Mouse (Mus musculus) heart, embryonic 10.5 days (tissue): ENCODE data around the gene Acoxl. TPM values are rescaled to one million over a fixed set of nuclear protein-coding genes. Genes with fewer than 3 reads are reported as not detected.
A peak's percentile ranks its signal among the peaks of the same experiment; 100 is the strongest.

Experiments
- DNase-seq: peaks from one replicate; pipeline ENCODE4 v3.0.0-alpha.2; 2017; ENCODE audit warnings: low spot score
- H3K27ac ChIP-seq: fragments of 300-500 bp; sonication (generic); 2 replicates; pipeline ENCODE4 v1.5.1; 2016; ENCODE audit warnings: mild to moderate bottlenecking
- H3K27me3 ChIP-seq: fragments of 300-500 bp; sonication (generic); 2 replicates; pipeline ENCODE4 v1.6.1; 2016; ENCODE audit warnings: mild to moderate bottlenecking; ENCODE audit not compliant: poor library complexity, insufficient read depth, severe bottlenecking
- H3K36me3 ChIP-seq: fragments of 300-500 bp; sonication (generic); 2 replicates; pipeline ENCODE4 v1.6.1; 2016; ENCODE audit warnings: mild to moderate bottlenecking, moderate library complexity
- H3K4me1 ChIP-seq: fragments of 300-500 bp; sonication (generic); 2 replicates; pipeline ENCODE4 v1.6.1; 2016; ENCODE audit warnings: mild to moderate bottlenecking
- H3K4me3 ChIP-seq: fragments of 300-500 bp; sonication (generic); 2 replicates; pipeline ENCODE4 v1.5.1; 2016; ENCODE audit warnings: mild to moderate bottlenecking, moderate library complexity
- H3K9me3 ChIP-seq: fragments of 300-500 bp; sonication (generic); 2 replicates; pipeline ENCODE4 v1.6.1; 2016; ENCODE audit warnings: mild to moderate bottlenecking, moderate library complexity
- WGBS: fragments of 180-500 bp; shearing (Covaris S2); methylation state at CpG from one replicate; pipeline ENCODE4 v1.1.7; 2016; 5-methylcytosine and 5-hydroxymethylcytosine counted together
- polyA plus RNA-seq: library from polyadenylated mRNA; unstranded; fragments of >200 nt; fragmentation: Nextera tagmentation; extraction: Ambion mirVana; gene quantifications from 2 replicates; pipeline ENCODE4 v1.2.1, GENCODE M21; 2016

Acoxl gene
- 0.39 and 0.51 TPM in 2 replicates for polyA plus RNA-seq

GRCm38 (mm10) chr2:127838576-127838975, at the start of gene Acoxl:
Gene Acoxl, plus strand, starts transcription at chr2:127838876.
- Histone ChIP-seq H3K27ac (no peak within 1 kb of the TSS), H3K27me3 (peaks cover 58% of the 10 kb centered on the region), H3K4me1 (no peaks in the 10 kb centered on the region), H3K4me3 (0 out of 2 replicates have a peak within 1 kb of the TSS, but pooled peaks have one; percentile 8), H3K36me3 (no peaks in the 10 kb centered on the region), H3K9me3 (no peaks in the 10 kb centered on the region)
- DNase-seq = no peak
- WGBS = 67% methylated on average over 7 of the region's 7 CpGs

- Histone ChIP-seq H3K36me3 (no peaks in the 10 kb centered on the region), H3K4me3 (peak overlapping the region; percentile 79), H3K27me3 (no peaks in the 10 kb centered on the region), H3K9me3 (no peaks in the 10 kb centered on the region), H3K4me1 (peaks cover 25% of the 10 kb centered on the region; the same call in 1 of the 2 replicates), H3K27ac (peak overlapping the region; percentile 89)
- peak; percentile 76 for DNase-seq
- 6% methylated on average over 11 of the region's 11 CpGs for WGBS
Observed at GRCm38 (mm10) chr2:127789138-127789537, 49.5 kb upstream of the Acoxl start.

DNA sequence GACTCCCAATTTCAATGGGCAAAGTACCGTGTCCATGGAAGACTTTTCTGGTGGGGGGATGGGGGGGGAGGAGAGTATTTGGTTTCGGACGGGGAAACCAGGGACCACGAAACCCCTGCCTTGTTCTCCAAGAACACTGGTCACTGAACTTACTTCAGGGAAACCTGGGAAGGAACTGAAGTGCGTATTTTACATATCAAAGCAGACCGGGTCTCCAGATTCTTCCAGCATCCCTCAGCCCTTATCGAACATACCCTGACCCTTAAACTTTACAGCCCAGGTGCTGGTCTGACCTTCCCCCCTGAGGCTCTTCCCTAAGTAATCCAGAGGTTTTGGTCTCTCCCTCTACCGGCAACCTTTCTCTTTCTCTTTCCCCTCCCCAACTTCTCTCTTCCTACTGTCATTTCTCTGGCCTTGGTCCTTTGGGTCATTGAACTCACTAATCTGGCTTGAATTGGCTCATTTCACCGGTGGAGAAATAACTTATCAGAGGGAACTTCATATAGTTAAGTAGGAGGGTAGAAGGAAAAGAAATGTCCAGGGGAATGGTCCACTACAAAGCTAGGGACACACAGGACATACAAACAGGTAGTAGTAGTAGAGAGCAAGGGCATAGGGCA, 48.9 kb upstream of the Acoxl start:
- peak overlapping the region; percentile 79 for H3K4me3 ChIP-seq
- H3K27ac ChIP-seq = no peak overlapping the region; the same call in 1 of the 2 replicates
- H3K36me3 ChIP-seq = no peaks in the 10 kb centered on the region
- WGBS = 24% methylated on average over 9 of the region's 9 CpGs
- H3K4me1 ChIP-seq = peaks cover 25% of the 10 kb centered on the region; the same call in 1 of the 2 replicates
- no peaks in the 10 kb centered on the region for H3K9me3 ChIP-seq
- H3K27me3 ChIP-seq = no peaks in the 10 kb centered on the region
- DNase-seq = no peak

GRCm38 (mm10) chr2:127791919-127792603, 46.6 kb upstream of the Acoxl start, which contains the start of gene Mtln:
Gene Mtln, minus strand, starts transcription at chr2:127792488.
- WGBS = 2% methylated on average over 37 of the region's 37 CpGs
- H3K4me3 ChIP-seq = peak within 1 kb of the TSS; percentile 79
- no peaks in the 10 kb centered on the region for H3K27me3 ChIP-seq
- H3K27ac ChIP-seq = peak within 1 kb of the TSS; percentile 94
- H3K36me3 ChIP-seq = no peaks in the 10 kb centered on the region
- peak; percentile 96 for DNase-seq
- peaks cover 25% of the 10 kb centered on the region; the same call in 1 of the 2 replicates for H3K4me1 ChIP-seq
- H3K9me3 ChIP-seq = no peaks in the 10 kb centered on the region

GRCm38 (mm10) chr2:127831401-127832102, 7.1 kb upstream of the Acoxl start, which contains the start of gene Bub1:
Gene Bub1, minus strand, starts transcription at chr2:127831865.
- peak; percentile 97 for DNase-seq
- under 1% methylated on average over 56 of the region's 56 CpGs for WGBS
- H3K27ac ChIP-seq = peak within 1 kb of the TSS; percentile 84
- H3K4me3 ChIP-seq = peak within 1 kb of the TSS; percentile 77
- H3K9me3 ChIP-seq = no peaks in the 10 kb centered on the region
- peaks cover 7% of the 10 kb centered on the region for H3K36me3 ChIP-seq
- H3K4me1 ChIP-seq = peaks cover 8% of the 10 kb centered on the region; the same call in 1 of the 2 replicates
- H3K27me3 ChIP-seq = no peaks in the 10 kb centered on the region; the same call in 1 of the 2 replicates

DNA sequence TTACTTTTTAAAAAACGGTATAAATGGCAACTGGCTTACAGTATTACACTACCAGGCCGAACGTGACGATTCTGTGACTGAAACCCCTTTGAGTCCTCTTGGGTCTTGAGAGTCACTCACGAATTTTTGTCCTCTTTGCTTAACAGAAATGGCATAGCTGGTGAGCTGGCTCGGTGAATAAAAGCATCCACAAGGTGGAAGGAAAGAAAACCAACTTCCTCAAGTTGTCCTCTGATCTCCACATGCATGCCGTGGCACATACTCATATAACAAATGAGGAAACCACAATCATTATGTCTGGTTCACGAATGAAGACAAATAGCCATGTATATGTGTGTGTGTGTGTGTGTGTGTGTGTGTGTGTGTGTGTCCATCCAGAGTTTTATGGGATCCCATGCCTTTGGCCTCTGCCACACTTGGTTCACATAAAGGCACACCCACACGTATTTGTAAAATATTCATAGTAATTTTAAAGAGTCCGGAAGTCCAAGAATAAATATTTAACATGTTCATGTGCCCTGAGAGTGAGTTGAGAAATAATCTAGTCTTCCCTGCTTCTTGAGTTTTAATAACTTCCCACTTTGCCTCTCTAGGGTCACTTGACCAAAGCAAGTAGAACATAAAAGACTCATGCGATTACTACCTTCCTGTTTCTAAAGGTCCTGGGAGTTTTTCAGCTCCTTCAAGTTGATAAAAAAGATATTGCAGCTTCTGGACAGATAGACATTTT, 6.4 kb upstream of the Acoxl start:
- peak overlapping the region; percentile 77 for H3K4me3 ChIP-seq
- WGBS = 47% methylated on average over 11 of the region's 11 CpGs
- H3K4me1 ChIP-seq = peaks cover 8% of the 10 kb centered on the region; the same call in 1 of the 2 replicates
- peaks cover 2% of the 10 kb centered on the region for H3K36me3 ChIP-seq
- peaks cover 6% of the 10 kb centered on the region for H3K27me3 ChIP-seq
- no peak for DNase-seq
- H3K27ac ChIP-seq = peak overlapping the region; percentile 84; the same call in 1 of the 2 replicates
- H3K9me3 ChIP-seq = no peaks in the 10 kb centered on the region

- Histone ChIP-seq H3K4me3 (no peak overlapping the region), H3K9me3 (no peaks in the 10 kb centered on the region), H3K27ac (no peak overlapping the region), H3K27me3 (peaks cover 12% of the 10 kb centered on the region), H3K36me3 (no peaks in the 10 kb centered on the region), H3K4me1 (peaks cover 8% of the 10 kb centered on the region; the same call in 1 of the 2 replicates)
- WGBS = 20% methylated on average over 2 of the region's 2 CpGs
- DNase-seq = no peak
Observed at GRCm38 (mm10) chr2:127832833-127833190, 5.9 kb upstream of the Acoxl start.

DNA sequence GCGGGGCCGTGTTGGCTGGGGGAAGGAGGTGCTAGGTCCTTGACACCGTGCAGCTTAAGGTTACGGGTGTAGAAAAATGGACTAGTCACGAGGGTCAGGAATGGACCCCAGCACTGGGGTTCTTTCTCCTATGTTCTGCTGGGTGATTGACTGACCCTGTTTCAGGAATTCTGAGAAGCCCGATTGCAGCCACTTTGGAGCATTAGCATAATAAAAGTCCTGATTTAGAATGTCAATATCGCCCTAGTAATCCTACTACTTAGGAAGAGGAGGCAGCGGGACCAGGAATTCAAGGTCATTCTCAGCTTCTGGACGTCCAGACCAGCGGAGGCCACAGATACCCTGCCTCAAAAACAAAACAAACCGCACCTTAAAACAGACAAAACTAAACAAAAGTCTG, 749 bp downstream of the Acoxl start:
- WGBS = 15% methylated on average over 11 of the region's 11 CpGs
- H3K9me3 ChIP-seq = no peaks in the 10 kb centered on the region
- H3K4me1 ChIP-seq = no peaks in the 10 kb centered on the region
- H3K27me3 ChIP-seq = peaks cover 58% of the 10 kb centered on the region
- no peak for DNase-seq
- H3K36me3 ChIP-seq = no peaks in the 10 kb centered on the region
- H3K4me3 ChIP-seq = 0 out of 2 replicates have a peak overlapping the region, but pooled peaks have one; percentile 8
- H3K27ac ChIP-seq = no peak overlapping the region

- WGBS = 77% methylated on average over 1 of the region's 1 CpGs
- Histone ChIP-seq H3K9me3 (no peaks in the 10 kb centered on the region), H3K4me3 (no peak overlapping the region), H3K27ac (no peak overlapping the region), H3K4me1 (no peaks in the 10 kb centered on the region), H3K27me3 (peaks cover 64% of the 10 kb centered on the region), H3K36me3 (no peaks in the 10 kb centered on the region)
- no peak for DNase-seq
Observed at GRCm38 (mm10) chr2:127841402-127841801, 2.7 kb downstream of the Acoxl start.

DNA sequence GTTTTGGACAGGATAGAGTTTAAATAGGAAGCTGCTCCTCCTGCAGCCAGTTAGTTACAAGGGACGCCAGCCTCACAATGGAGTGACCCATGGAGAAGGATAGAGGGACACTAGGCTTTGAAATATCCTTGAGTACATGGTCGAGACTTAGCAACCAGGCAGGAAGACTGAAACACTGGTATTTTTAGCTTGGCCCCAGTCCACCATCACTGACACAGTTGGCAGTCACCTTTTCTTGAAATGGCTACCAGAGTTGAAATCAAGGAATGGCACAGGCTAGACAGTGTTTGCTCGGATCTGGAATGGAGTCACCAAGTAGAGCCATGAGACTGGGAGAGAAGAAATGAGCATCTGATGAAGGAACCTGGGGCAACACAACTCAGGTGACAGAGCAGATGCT, 3.7 kb downstream of the Acoxl start:
- no peak overlapping the region for H3K27ac ChIP-seq
- no peak for DNase-seq
- no peaks in the 10 kb centered on the region for H3K36me3 ChIP-seq
- no peaks in the 10 kb centered on the region for H3K9me3 ChIP-seq
- peaks cover 56% of the 10 kb centered on the region for H3K27me3 ChIP-seq
- 60% methylated on average over 3 of the region's 3 CpGs for WGBS
- H3K4me3 ChIP-seq = no peak overlapping the region
- no peaks in the 10 kb centered on the region for H3K4me1 ChIP-seq

DNA sequence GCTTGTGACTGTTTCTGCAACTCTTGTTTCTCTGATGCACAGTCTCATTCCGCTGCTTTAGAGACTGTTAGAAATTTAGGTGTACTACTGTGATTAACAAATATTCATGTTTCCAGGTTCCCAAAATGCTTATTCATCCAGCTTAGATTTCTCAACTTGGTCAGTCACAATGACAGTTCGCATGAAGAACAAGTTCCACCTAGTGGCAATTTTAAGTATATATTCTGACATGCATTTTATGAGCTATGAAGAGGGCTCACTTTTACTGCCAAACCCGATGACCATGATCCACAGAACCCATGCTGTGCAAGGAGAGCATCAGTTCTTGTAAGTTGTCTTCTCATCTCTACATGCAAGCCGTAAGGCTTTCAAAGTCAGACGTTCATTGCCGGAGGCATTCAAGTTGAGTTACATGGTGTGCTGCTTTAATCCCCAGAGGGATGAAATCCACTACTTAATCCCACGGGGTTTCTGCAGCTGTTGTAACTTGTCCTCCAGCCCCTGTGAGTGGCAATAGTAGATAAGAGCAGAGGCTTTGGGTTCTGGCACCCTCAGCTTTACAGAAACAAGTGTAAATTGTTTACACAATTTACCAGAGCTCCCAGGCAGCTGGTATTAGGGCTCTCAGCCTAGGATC, 6.8 kb downstream of the Acoxl start:
- no peak for DNase-seq
- 43% methylated on average over 7 of the region's 7 CpGs for WGBS
- H3K4me1 ChIP-seq = no peaks in the 10 kb centered on the region
- H3K9me3 ChIP-seq = no peaks in the 10 kb centered on the region
- H3K36me3 ChIP-seq = no peaks in the 10 kb centered on the region
- no peak overlapping the region for H3K4me3 ChIP-seq
- peaks cover 26% of the 10 kb centered on the region for H3K27me3 ChIP-seq
- no peak overlapping the region for H3K27ac ChIP-seq

GRCm38 (mm10) chr2:127846008-127846407, 7.3 kb downstream of the Acoxl start:
- no peak overlapping the region for H3K4me3 ChIP-seq
- H3K27ac ChIP-seq = no peak overlapping the region
- no peaks in the 10 kb centered on the region for H3K36me3 ChIP-seq
- H3K9me3 ChIP-seq = no peaks in the 10 kb centered on the region
- no peaks in the 10 kb centered on the region for H3K4me1 ChIP-seq
- peaks cover 20% of the 10 kb centered on the region for H3K27me3 ChIP-seq
- DNase-seq = no peak
